Mouse (Mus musculus) gastrocnemius, postnatal 14 days (tissue): ENCODE results near the gene Snrpd3. TPM values are rescaled to one million over a fixed set of nuclear protein-coding genes. Genes with fewer than 3 reads are reported as not detected.

ENCODE experiments used
- total RNA-seq, 2 experiments: library from RNA; stranded (reverse); gene quantifications; 2 replicates each; pipeline ENCODE4 v1.2.3; 2021

Snrpd3 gene
- total RNA-seq, 2 experiments from 2014 or later, result 103 to 108 TPM

Other genes starting within 250 kb of the Snrpd3 start
- gene Adora2a, start 200.7 kb upstream of the Snrpd3 start, total RNA-seq, result 1 to 10 TPM; 2.7 to 2.9 TPM
- under 1 TPM in 1 of 2 experiments, not detected in 1; 0.29 TPM for gene Upb1, start 116.4 kb upstream of the Snrpd3 start, total RNA-seq
- 10 to 100 TPM; 40.4 to 60.3 TPM for gene Gucd1, start 421 bp downstream of the Snrpd3 start, total RNA-seq
- gene Lrrc75b, start 42.8 kb downstream of the Snrpd3 start, total RNA-seq, result under 1 TPM; 0.53 to 0.90 TPM
- under 1 TPM; 0.66 TPM for gene Ggt1, start 44.1 kb downstream of the Snrpd3 start, total RNA-seq
- gene Ggt5, start 71.8 kb downstream of the Snrpd3 start, total RNA-seq, result 1 to 10 TPM; 5.6 to 7.4 TPM
- 1 to 10 TPM; 2.1 to 3.2 TPM for gene Susd2, start 126.5 kb downstream of the Snrpd3 start, total RNA-seq
- 10 to 100 TPM in 1 of 2 experiments, 1 to 10 TPM in 1; 9.6 to 10.9 TPM for gene Cabin1, start 246.8 kb downstream of the Snrpd3 start, total RNA-seq